Mouse (Mus musculus) natural killer cell, adult 2 months (primary cell): Measurements from ENCODE around the gene Slamf9.

ENCODE experiments used
- DNase-seq, 2 experiments: peaks; one replicate each; pipeline ENCODE4 v3.0.0; 2022; ENCODE audit warnings: low spot score in 2 of 2

Slamf9 gene

GRCm38 (mm10) chr1:172475054-172475741, at the start of gene Slamf9:
Gene Slamf9, plus strand, starts transcription at chr1:172475358.
- peak in 1 of 2 experiments; percentile 40 for DNase-seq

- no peak for DNase-seq
Measured at GRCm38 (mm10) chr1:172426419-172426818, 48.7 kb upstream of the Slamf9 start.

- no peak for DNase-seq
Measured at GRCm38 (mm10) chr1:172427841-172428240, 47.3 kb upstream of the Slamf9 start.

- DNase-seq, result no peak
Measured at GRCm38 (mm10) chr1:172428614-172429013, 46.5 kb upstream of the Slamf9 start.

GRCm38 (mm10) chr1:172430731-172431220, 44.4 kb upstream of the Slamf9 start:
- DNase-seq, result no peak

GRCm38 (mm10) chr1:172431836-172432586, 43.1 kb upstream of the Slamf9 start:
- no peak for DNase-seq

GRCm38 (mm10) chr1:172432587-172432955, 42.6 kb upstream of the Slamf9 start:
- no peak for DNase-seq

GRCm38 (mm10) chr1:172433012-172433850, 41.9 kb upstream of the Slamf9 start:
- DNase-seq, result no peak

GRCm38 (mm10) chr1:172433851-172434165, 41.4 kb upstream of the Slamf9 start:
- no peak for DNase-seq

GRCm38 (mm10) chr1:172436785-172437184, 38.4 kb upstream of the Slamf9 start:
- DNase-seq, result no peak

GRCm38 (mm10) chr1:172438621-172439020, 36.5 kb upstream of the Slamf9 start:
- no peak for DNase-seq

- DNase-seq, result no peak
Measured at GRCm38 (mm10) chr1:172440521-172440920, 34.6 kb upstream of the Slamf9 start.

- no peak for DNase-seq
Measured at GRCm38 (mm10) chr1:172441935-172442445, 33.2 kb upstream of the Slamf9 start.

GRCm38 (mm10) chr1:172450226-172450625, 24.9 kb upstream of the Slamf9 start:
- no peak for DNase-seq

- no peak for DNase-seq
Measured at GRCm38 (mm10) chr1:172450848-172451470, 24.2 kb upstream of the Slamf9 start.

- no peak for DNase-seq
Measured at GRCm38 (mm10) chr1:172452911-172453310, 22.2 kb upstream of the Slamf9 start.

- no peak for DNase-seq
Measured at GRCm38 (mm10) chr1:172453810-172454209, 21.3 kb upstream of the Slamf9 start.

- peak in 1 of 2 experiments; percentile 12 for DNase-seq
Measured at GRCm38 (mm10) chr1:172455416-172455815, 19.7 kb upstream of the Slamf9 start.

- no peak for DNase-seq
Measured at GRCm38 (mm10) chr1:172456001-172456677, 19.0 kb upstream of the Slamf9 start.

- no peak for DNase-seq
Measured at GRCm38 (mm10) chr1:172457196-172457595, 18.0 kb upstream of the Slamf9 start.

GRCm38 (mm10) chr1:172458041-172458440, 17.1 kb upstream of the Slamf9 start:
- DNase-seq, result no peak
